Mouse (Mus musculus): ENCODE measurements around the gene Ltbp1.

- TF ChIP-seq POLR2A (IDR thresholded peaks at IDR 0.05; ENCODE audit: insufficient read depth, low read depth, low read length) = no peak
- no peak for TF ChIP-seq EP300 (IDR thresholded peaks at IDR 0.05; ENCODE audit: insufficient read depth, low read depth, low read length)
Measured at GRCm38 (mm10) chr17:75439062-75439461, 433.7 kb downstream of the Ltbp1 start.
